18 mouse cellular contexts compared by ENCODE assay signal in the genomic region with DNA sequence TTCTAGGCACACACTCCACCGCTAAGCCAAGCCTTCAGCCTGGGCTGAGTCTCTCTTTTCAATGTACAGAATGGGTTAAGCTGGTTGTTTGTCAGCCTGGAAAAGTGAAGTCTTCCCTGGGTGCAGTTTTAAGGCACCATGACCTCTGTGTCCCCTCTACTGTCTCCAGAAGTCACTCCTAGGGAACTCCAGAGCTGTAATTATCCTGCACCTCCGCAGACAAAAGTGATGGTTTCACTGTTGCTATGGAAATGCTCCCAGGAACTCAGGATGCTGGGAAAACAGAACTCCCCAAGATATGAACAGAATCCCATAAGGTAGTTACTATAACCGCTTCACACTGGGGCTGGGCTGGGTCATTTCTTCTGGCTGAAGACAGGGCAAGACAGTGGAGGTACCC.
DNase-seq lines count a peak whose midpoint lies in the region; ATAC-seq and TF ChIP-seq lines count a peak whose summit lies in the region.
"Had no signal": no experiment of that assay in that cellular context is flagged by ENCODE, and none has a peak within 500 bp of the region (broad histone marks: within the 10 kb centered on the region; RNA-seq: fewer than 3 reads in every experiment).

No protein-coding gene starts in this region.

- WGBS in midbrain, embryonic 11.5 days: 82% methylated on average over 3 of the region's 3 CpGs
- 67% methylated on average over 3 of the region's 3 CpGs for WGBS in midbrain, embryonic 15.5 days
- 37% methylated on average over 3 of the region's 3 CpGs for WGBS in olfactory bulb, adult 2 months

- H3K9me3 ChIP-seq in midbrain, embryonic 11.5 days (ENCODE audit: control insufficient read depth, low read length): no peaks in the 10 kb centered on the region
- H3K9me3 ChIP-seq in midbrain, embryonic 15.5 days: no peaks in the 10 kb centered on the region
- H3K9me3 ChIP-seq: embryonic facial prominence, embryonic 10.5 days; embryonic facial prominence, embryonic 12.5 days; forebrain, embryonic 13.5 days had no signal

- TF ChIP-seq POLR2A in olfactory bulb, adult 2 months (IDR thresholded peaks at IDR 0.05; ENCODE audit: insufficient read depth, low read depth, low read length): no peak

- H3K9ac ChIP-seq in midbrain, embryonic 11.5 days (ENCODE audit: low read length): no peak overlapping the region
- H3K9ac ChIP-seq in midbrain, embryonic 15.5 days: no peak overlapping the region
- H3K9ac ChIP-seq: embryonic facial prominence, embryonic 12.5 days; forebrain, embryonic 13.5 days had no signal

- no peak for DNase-seq in frontal cortex, adult 2 months (ENCODE audit: extremely low spot score in 1 of 2, low spot score in 1 of 2)
- DNase-seq in midbrain, embryonic 11.5 days (ENCODE audit: low spot score, missing footprints): peak; percentile 45
- no peak for DNase-seq in thymus, adult 18-20 months
- DNase-seq: adrenal gland, adult 2 months; adrenal gland, postnatal 10 days; adrenal gland, postnatal 25 days; cerebellum, adult 11-12 months; cerebellum, adult 2 months; cerebellum, adult 9-10 months; cerebellum, postnatal 10 days; cerebellum, postnatal 25 days had no signal

- no peak for TF ChIP-seq CTCF in olfactory bulb, adult 2 months (IDR thresholded peaks at IDR 0.05; ENCODE audit: insufficient read depth, low read depth, low read length)

- no peak overlapping the region for H3K4me3 ChIP-seq in midbrain, embryonic 11.5 days (ENCODE audit: low read depth, low read length)
- H3K4me3 ChIP-seq in midbrain, embryonic 15.5 days: no peak overlapping the region
- H3K4me3 ChIP-seq in olfactory bulb, adult 2 months (ENCODE audit: insufficient read depth, low read depth, low read length): no peak overlapping the region
- H3K4me3 ChIP-seq: embryonic facial prominence, embryonic 10.5 days; embryonic facial prominence, embryonic 12.5 days; forebrain, embryonic 13.5 days had no signal

- no peak overlapping the region for H3K27ac ChIP-seq in midbrain, embryonic 11.5 days (ENCODE audit: low read depth, low read length)
- no peak overlapping the region for H3K27ac ChIP-seq in midbrain, embryonic 15.5 days
- H3K27ac ChIP-seq in olfactory bulb, adult 2 months (ENCODE audit: insufficient read depth, low read depth, low read length): peak overlapping the region; percentile 89
- H3K27ac ChIP-seq: embryonic facial prominence, embryonic 10.5 days; embryonic facial prominence, embryonic 12.5 days; forebrain, embryonic 13.5 days had no signal

- no peaks in the 10 kb centered on the region for H3K4me1 ChIP-seq in midbrain, embryonic 11.5 days (ENCODE audit: control insufficient read depth, insufficient read depth, low read length)
- H3K4me1 ChIP-seq in midbrain, embryonic 15.5 days: peaks cover 4% of the 10 kb centered on the region; the same call in 1 of the 2 replicates
- H3K4me1 ChIP-seq in olfactory bulb, adult 2 months (ENCODE audit: control insufficient read depth, insufficient read depth, low read length): peaks cover 50% of the 10 kb centered on the region
- H3K4me1 ChIP-seq: embryonic facial prominence, embryonic 10.5 days; embryonic facial prominence, embryonic 12.5 days had no signal

- no peaks in the 10 kb centered on the region for H3K27me3 ChIP-seq in midbrain, embryonic 11.5 days (ENCODE audit: control insufficient read depth, insufficient read depth, low read length)
- no peaks in the 10 kb centered on the region for H3K27me3 ChIP-seq in midbrain, embryonic 15.5 days (replicated peaks)
- H3K27me3 ChIP-seq: embryonic facial prominence, embryonic 12.5 days; forebrain, embryonic 13.5 days had no signal

- no peak overlapping the region for H3K4me2 ChIP-seq in midbrain, embryonic 11.5 days
- no peak overlapping the region for H3K4me2 ChIP-seq in midbrain, embryonic 15.5 days
- H3K4me2 ChIP-seq: embryonic facial prominence, embryonic 12.5 days; forebrain, embryonic 13.5 days had no signal

- ATAC-seq in frontal cortex, adult (ENCODE audit: low TSS enrichment): 0 out of 2 replicates have a peak, but pooled peaks have one; percentile 24
- no peak for ATAC-seq in midbrain, embryonic 11.5 days (ENCODE audit: low FRiP score)
- no peak for ATAC-seq in midbrain, embryonic 15.5 days (replicated peaks)
- ATAC-seq: forebrain, embryonic 13.5 days; forebrain, embryonic 16.5 days had no signal

- no peaks in the 10 kb centered on the region for H3K36me3 ChIP-seq in midbrain, embryonic 11.5 days (ENCODE audit: control insufficient read depth, insufficient read depth, low read length)
- no peaks in the 10 kb centered on the region for H3K36me3 ChIP-seq in midbrain, embryonic 15.5 days (replicated peaks)
- H3K36me3 ChIP-seq: embryonic facial prominence, embryonic 10.5 days; embryonic facial prominence, embryonic 12.5 days had no signal
